Mouse (Mus musculus): ENCODE results near the gene Sdc3.

Sdc3 gene

DNA sequence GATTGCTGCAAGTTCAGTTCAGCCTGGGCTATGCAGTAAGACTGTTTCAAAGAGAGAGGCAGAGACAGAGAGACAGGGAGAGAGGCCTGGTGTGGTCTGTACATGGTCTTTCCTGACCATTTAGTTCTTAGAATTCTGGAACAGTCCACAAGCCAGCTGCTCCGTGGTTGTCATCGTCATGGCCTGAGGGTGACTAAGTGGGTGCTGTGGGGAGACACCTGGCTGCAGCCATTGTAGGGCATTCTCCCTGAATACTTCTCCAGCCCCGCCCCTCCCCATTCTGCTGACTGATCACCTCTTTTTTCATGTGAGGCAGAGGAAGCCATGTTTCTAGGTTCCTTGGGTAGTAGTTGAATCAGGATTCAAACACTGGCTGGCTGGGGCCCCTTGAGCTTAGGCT, 27.5 kb downstream of the Sdc3 start:
- DNase-seq (ENCODE audit: extremely low read depth, low read depth, low spot score), result no peak

DNA sequence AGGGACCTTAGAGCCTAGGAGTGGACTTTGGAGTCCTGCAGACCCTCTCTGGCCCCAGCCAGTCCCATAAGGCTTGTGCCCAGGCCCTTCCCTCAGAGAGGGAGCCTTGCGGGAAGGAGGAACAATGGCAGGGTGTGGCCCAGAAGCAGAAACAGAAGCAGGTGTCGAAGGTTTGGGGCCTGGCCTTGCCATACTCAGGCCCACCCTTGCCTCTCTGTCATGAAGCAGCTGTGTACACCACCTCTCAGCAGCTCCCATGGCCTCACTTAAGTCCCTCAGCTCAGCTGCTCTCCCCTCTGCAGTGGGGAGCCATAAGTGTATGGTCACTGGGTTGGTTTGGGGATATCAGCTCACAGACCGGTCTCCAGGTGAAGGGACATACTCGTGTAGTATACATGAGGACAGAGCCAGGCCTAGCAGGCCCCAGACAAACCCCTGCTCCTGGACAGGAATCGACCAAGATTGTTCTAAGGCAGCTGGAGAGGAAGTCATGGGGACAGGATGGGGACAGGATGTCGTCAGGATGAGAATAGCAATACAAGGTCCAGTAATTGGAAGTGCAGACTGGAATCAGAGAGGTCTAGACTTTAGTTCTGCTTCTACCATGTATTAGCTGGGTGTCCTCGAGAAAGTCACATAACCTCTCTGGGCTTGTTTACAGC, 28.4 kb downstream of the Sdc3 start:
- no peak for DNase-seq (ENCODE audit: extremely low read depth, low read depth, low spot score)

DNA sequence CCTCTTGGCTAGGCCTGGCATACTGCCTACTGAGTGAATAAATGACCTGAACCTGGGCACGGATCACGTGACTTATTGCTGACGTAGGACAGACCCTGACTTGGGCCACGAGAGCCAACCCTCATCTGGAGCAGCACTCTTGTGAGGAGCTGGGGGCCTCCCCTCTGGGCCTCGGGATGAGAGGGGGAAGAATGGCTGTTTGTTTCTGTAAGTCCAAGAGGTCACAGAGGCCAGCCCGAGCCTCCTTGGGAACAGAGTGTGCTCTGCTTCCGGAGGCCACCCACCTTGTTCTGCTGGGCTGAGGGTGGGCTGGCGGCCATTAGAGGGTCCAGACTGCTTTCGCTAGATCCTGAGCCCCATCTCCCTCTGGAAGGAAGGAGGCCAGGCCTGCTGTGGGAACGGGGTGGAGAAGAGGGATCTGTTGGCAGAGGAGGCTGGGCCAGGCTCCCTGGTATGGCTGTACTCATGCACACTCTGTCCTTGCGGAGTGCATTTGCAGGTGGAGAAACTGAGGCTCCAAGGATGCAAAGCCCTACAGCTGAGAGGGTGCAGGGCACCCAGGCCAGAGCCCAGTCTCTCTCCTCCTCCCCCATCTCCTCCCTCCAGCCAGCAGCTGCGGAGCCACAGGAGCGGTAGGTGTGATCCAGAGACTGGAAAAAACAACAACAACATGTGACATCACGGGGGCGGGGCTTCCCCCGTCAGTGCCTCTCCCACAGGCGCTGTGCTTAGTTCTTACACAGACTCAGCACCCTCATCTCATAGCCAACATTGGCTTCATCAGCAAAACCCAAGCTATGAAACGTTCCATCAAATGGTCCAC, 36.7 kb downstream of the Sdc3 start:
- DNase-seq (ENCODE audit: extremely low read depth, low read depth, low spot score), result no peak

DNA sequence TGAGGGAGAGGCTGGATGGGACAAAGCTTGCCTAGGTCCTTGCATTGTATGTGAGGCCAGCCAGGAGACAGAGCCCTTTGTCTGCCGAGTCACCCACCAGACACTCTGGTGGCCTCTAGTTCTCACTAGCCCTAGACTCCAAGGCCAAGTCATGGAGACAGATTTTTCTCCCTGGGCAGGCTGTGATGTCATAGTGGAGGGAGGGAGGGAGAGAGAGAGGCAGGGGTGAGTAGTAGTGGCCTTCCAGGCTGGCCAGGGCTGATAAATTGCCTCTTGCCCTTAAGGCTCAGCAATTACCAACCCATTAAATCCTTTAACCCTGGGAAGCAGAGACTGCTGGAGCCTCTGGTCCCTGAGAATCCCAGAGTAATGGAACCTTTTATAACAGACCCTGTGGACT, 41.8 kb downstream of the Sdc3 start:
- DNase-seq (ENCODE audit: extremely low read depth, low read depth, low spot score), result no peak

DNA sequence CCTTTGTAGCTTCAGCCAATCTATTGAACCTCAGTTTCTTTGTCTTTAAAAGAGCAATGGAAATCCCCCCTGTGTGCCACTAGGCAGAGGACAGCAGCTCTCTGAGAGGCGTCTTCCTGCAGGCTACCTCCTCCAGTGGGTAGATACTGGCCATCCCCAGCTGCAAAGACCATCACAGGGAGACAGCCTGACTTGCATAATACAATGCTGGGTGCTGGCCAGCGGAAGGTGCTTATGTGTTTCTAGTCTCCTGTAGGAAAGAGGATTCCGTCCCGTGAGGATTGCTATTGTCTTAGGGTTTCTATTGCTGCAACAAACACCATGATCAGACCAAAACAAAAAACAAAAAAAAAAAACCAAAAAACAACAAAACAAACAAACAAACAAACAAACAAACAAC, 43.2 kb downstream of the Sdc3 start:
- no peak for DNase-seq (ENCODE audit: extremely low read depth, low read depth, low spot score)

- no peak for DNase-seq (ENCODE audit: extremely low read depth, low read depth, low spot score)
These were observed 44.1 kb downstream of the Sdc3 start for GRCm38 (mm10) chr4:130836281-130837061.

- DNase-seq (ENCODE audit: extremely low read depth, low read depth, low spot score), result no peak
These were observed 46.2 kb downstream of the Sdc3 start for GRCm38 (mm10) chr4:130838585-130838984.

DNA sequence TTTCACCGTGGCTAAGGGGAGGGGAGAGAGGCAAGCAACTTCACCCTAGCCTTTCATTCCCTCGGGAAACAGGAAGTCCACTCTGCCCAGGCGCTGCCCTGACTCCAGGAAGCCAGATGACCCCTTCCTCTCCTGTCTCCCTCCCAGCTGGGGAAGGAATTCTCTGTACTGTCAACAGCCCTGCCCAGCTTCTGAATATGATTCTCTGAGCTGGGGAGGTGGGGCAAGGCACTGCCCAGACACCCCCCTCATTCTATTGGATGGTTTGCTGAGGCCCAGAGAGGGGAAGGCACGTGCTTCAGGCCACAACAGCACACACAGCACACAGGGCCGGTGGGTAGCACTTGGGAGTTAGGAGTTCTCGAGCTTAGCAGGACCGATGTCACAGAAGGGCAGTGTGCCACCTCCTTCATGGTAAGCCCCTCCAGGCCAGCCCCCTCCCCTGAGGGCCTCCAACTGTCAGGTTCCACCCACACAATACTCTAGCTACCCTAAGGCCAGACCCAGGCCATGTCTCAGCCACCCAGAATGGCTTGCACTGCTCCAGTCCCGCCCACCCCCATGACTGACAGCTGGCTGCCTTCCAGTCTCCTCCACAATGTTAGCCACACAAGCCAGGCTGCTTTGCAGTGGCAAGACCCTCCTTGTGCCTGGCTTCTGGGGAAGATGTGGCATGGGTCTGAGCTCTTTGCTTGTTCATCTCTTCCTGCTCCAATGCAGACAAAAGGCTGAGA, 48.9 kb downstream of the Sdc3 start:
- no peak for DNase-seq (ENCODE audit: extremely low read depth, low read depth, low spot score)

- no peak for DNase-seq (ENCODE audit: extremely low read depth, low read depth, low spot score)
These were observed 56.5 kb downstream of the Sdc3 start for GRCm38 (mm10) chr4:130848814-130849213.

- DNase-seq (ENCODE audit: extremely low read depth, low read depth, low spot score), result no peak
These were observed 65.3 kb downstream of the Sdc3 start for GRCm38 (mm10) chr4:130857661-130858060.

DNA sequence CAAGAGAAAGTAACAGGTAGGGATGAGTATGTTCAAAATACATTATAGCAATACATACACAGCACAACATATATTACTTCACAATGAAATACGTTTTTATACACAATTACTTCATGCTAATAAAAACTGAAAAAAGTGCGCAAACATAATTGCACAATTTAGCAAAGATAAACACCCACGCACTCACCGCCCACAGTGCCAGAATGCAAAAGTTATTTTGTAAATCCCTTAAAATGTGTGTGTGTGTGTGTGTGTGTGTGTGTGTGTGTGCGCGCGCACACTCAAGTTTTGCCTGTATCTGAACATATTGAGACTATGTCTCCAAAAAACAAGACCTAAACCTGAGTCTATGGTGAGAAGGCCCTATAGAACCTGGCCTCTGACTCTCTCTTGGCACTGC, 66.5 kb downstream of the Sdc3 start:
- DNase-seq (ENCODE audit: extremely low read depth, low read depth, low spot score), result no peak

- no peak for DNase-seq (ENCODE audit: extremely low read depth, low read depth, low spot score)
These were observed 67.1 kb downstream of the Sdc3 start for GRCm38 (mm10) chr4:130859467-130859866.

- no peak for DNase-seq (ENCODE audit: extremely low read depth, low read depth, low spot score)
These were observed 68.7 kb downstream of the Sdc3 start for GRCm38 (mm10) chr4:130860902-130861652.

GRCm38 (mm10) chr4:130861653-130862208, 69.4 kb downstream of the Sdc3 start:
- no peak for DNase-seq (ENCODE audit: extremely low read depth, low read depth, low spot score)

DNA sequence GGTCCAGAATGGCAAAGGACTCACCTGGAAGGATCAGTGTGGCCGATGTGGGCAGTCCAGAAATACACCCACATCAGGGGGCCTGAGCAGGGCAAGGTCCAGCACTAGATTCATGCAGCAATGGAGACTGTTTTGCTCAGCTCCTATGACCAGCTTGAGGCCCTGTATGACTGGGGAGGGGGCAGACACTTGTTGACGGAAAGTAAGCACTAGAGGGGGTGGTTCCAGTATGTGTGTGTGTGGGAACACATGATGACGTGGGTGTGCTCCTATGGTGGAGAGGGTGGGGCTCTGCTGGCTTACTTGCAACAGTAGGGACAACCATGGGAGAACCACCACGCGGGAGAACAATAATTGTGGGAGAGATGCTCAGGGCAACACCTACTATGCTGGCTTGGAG, 70.2 kb downstream of the Sdc3 start:
- DNase-seq (ENCODE audit: extremely low read depth, low read depth, low spot score), result no peak

DNA sequence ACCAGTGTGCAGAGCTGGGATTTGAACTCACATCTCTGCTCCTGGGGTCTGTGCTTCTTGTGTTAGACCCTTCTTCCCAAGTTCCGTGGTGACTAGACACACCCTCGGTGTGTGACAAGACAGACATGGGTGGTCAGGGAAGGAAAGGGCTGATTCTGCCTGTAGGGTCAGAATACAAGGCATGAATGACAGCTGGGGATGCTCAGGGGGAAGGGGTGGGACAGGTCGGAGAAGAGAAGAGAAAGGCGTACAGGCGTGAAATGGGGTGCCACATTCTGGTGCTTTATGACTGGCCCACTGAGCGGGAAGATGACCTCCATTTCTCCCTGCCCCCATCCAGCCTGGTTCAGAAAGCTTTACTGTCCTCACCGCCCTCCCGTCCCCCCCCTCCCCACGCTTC, 73.1 kb downstream of the Sdc3 start:
- no peak for DNase-seq (ENCODE audit: extremely low read depth, low read depth, low spot score)

- DNase-seq (ENCODE audit: extremely low read depth, low read depth, low spot score), result no peak
These were observed 73.6 kb downstream of the Sdc3 start for GRCm38 (mm10) chr4:130865901-130866371.

- DNase-seq (ENCODE audit: extremely low read depth, low read depth, low spot score), result no peak
These were observed 75.6 kb downstream of the Sdc3 start for GRCm38 (mm10) chr4:130867940-130868339.

- DNase-seq (ENCODE audit: extremely low read depth, low read depth, low spot score), result no peak
These were observed 76.5 kb downstream of the Sdc3 start for GRCm38 (mm10) chr4:130868803-130869202.

GRCm38 (mm10) chr4:130872414-130872813, 80.1 kb downstream of the Sdc3 start:
- no peak for DNase-seq (ENCODE audit: extremely low read depth, low read depth, low spot score)
